Mouse (Mus musculus) midbrain, embryonic 13.5 days (tissue): ENCODE measurements at regions not wholly inside any gene's neighbourhood (a gene's known extent, or its start where the extent isn't known, plus 50 kb on each side); places are given as distances from the start of the nearest gene placed in this dataset.

Experiments used
- ATAC-seq: fragments of 200-750 bp; cut with Nextera tagmentation; 2 replicates; pipeline ENCODE4 v1.8.0; 2017; ENCODE audit warnings: mild to moderate bottlenecking, moderate TSS enrichment, moderate library complexity
- H3K27ac ChIP-seq: fragments of 300-500 bp; sonication (generic); 2 replicates; pipeline ENCODE4 v1.5.1; 2015; ENCODE audit warnings: inconsistent platforms, mild to moderate bottlenecking, moderate library complexity
- H3K27me3 ChIP-seq: fragments of 300-500 bp; sonication (generic); 2 replicates; pipeline ENCODE4 v1.6.1; 2015; ENCODE audit warnings: mild to moderate bottlenecking, inconsistent platforms
- H3K36me3 ChIP-seq: fragments of 300-500 bp; sonication (generic); 2 replicates; pipeline ENCODE4 v1.6.1; 2015; ENCODE audit warnings: mild to moderate bottlenecking, inconsistent platforms
- H3K4me1 ChIP-seq: fragments of 300-500 bp; sonication (generic); replicated peaks from 2 replicates; pipeline ENCODE4 v1.6.1; 2015; ENCODE audit warnings: inconsistent platforms
- H3K4me2 ChIP-seq: fragments of 300-500 bp; sonication (generic); replicated peaks from 2 replicates; pipeline ENCODE4 v1.6.1; 2015; ENCODE audit warnings: moderate library complexity, mild to moderate bottlenecking, inconsistent platforms
- H3K4me3 ChIP-seq: fragments of 300-500 bp; sonication (generic); replicated peaks from 2 replicates; pipeline ENCODE4 v1.5.1; 2015; ENCODE audit warnings: mild to moderate bottlenecking, inconsistent platforms
- H3K9ac ChIP-seq: fragments of 300-500 bp; sonication (generic); replicated peaks from 2 replicates; pipeline ENCODE4 v1.6.1; 2015; ENCODE audit warnings: mild to moderate bottlenecking, inconsistent platforms
- H3K9me3 ChIP-seq: fragments of 300-500 bp; sonication (generic); 2 replicates; pipeline ENCODE4 v1.6.1; 2016; ENCODE audit warnings: mild to moderate bottlenecking, inconsistent platforms
- WGBS: fragments of 180-500 bp; shearing (Covaris S2); methylation state at CpG from one replicate; pipeline ENCODE4 v1.1.7; 2015; 5-methylcytosine and 5-hydroxymethylcytosine counted together

DNA sequence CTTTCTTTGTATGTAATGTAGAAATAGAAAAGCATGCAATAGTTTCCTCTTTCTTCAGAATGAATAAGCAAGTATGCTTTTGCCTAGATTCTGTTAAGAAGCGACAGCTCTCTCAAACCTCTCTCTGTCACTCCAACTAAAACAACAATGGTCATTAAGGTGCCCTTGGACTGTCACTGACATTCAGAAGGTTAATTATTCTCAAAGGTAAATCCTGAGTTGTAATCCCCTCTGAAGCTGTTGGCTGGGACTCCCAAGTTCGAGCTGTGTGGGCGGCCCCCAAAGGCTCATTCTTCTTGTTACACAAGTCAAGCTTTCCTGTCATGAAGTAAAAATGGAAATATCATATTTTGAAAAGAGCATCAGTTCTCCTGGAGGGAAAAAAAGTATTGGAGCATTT, 153.6 kb upstream of the Cdkn3 start:
- no peak overlapping the region for H3K4me3 ChIP-seq
- H3K36me3 ChIP-seq, result no peaks in the 10 kb centered on the region
- no peak overlapping the region for H3K27ac ChIP-seq
- H3K9me3 ChIP-seq, result 0 out of 2 replicates have a peak, but pooled peaks cover 4% of the 10 kb centered on the region
- ATAC-seq, result no peak
- WGBS, result 72% methylated on average over 3 of the region's 3 CpGs
- H3K27me3 ChIP-seq, result peaks cover 4% of the 10 kb centered on the region; the same call in 1 of the 2 replicates
- peaks cover 9% of the 10 kb centered on the region for H3K4me1 ChIP-seq
- no peak overlapping the region for H3K9ac ChIP-seq
- no peak overlapping the region for H3K4me2 ChIP-seq

DNA sequence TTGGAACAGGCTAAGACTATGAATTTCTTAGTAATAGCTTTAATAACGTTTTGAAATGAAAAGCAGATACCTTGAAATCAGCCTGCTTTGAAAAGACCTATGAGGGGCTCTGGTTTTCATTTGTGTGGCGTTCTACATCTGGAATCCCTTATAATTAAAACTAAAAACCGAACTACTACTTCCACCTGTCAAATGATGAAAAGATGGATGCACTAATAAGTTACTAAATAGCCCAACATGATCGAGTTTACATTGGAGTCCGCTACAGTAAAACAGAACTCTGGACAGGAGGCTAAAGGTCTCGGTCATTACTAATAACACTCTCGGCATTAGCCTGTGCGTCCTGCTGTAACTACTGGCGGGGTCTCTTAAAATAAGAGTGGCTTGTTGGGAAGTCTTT, 154.3 kb upstream of the Cdkn3 start:
- WGBS, result 71% methylated on average over 9 of the region's 9 CpGs
- no peak for ATAC-seq
- peaks cover 9% of the 10 kb centered on the region for H3K4me1 ChIP-seq
- H3K4me2 ChIP-seq, result no peak overlapping the region
- 0 out of 2 replicates have a peak, but pooled peaks cover 4% of the 10 kb centered on the region for H3K9me3 ChIP-seq
- H3K27ac ChIP-seq, result no peak overlapping the region
- H3K27me3 ChIP-seq, result peaks cover 4% of the 10 kb centered on the region; the same call in 1 of the 2 replicates
- H3K4me3 ChIP-seq, result no peak overlapping the region
- no peak overlapping the region for H3K9ac ChIP-seq
- H3K36me3 ChIP-seq, result no peaks in the 10 kb centered on the region

DNA sequence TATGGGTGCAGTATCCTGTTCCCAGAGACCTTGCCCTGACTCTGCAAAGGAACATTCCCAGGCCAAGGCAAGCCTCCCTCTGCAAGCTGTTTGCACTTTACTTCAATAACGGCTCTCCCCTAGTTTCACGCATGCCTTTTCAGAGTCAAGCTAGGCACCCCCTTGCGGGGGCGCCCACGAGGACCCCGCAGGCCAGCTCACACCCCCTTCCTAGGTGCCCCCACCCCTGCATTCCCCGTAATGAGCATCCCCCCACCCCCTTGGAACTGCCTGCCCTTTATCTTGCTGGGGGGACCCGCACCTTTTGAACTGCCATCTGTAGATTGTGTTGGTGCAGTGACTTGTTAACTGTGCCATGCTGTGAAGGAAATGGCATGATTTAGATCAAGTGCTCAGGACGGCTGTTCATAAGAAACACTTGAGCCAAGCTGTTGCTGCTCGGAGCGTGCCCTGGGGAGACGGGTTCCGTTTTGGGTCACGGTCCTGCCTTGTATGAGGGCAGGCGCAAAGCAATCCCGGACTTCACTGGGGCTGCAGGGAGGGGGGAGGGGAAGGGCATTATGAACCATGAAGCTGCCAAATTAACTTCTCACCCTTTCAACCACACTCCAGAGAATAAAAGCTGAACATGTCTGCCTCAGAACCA, 155.3 kb upstream of the Cdkn3 start:
- no peak overlapping the region for H3K27ac ChIP-seq
- H3K9me3 ChIP-seq, result 0 out of 2 replicates have a peak, but pooled peaks cover 4% of the 10 kb centered on the region
- no peaks in the 10 kb centered on the region for H3K36me3 ChIP-seq
- peaks cover 4% of the 10 kb centered on the region; the same call in 1 of the 2 replicates for H3K27me3 ChIP-seq
- H3K4me2 ChIP-seq, result peak overlapping the region; percentile 37
- no peak overlapping the region; the same call in 1 of the 2 replicates for H3K9ac ChIP-seq
- peaks cover 9% of the 10 kb centered on the region for H3K4me1 ChIP-seq
- H3K4me3 ChIP-seq, result no peak overlapping the region
- ATAC-seq, result peak; percentile 55
- WGBS, result 19% methylated on average over 16 of the region's 16 CpGs

DNA sequence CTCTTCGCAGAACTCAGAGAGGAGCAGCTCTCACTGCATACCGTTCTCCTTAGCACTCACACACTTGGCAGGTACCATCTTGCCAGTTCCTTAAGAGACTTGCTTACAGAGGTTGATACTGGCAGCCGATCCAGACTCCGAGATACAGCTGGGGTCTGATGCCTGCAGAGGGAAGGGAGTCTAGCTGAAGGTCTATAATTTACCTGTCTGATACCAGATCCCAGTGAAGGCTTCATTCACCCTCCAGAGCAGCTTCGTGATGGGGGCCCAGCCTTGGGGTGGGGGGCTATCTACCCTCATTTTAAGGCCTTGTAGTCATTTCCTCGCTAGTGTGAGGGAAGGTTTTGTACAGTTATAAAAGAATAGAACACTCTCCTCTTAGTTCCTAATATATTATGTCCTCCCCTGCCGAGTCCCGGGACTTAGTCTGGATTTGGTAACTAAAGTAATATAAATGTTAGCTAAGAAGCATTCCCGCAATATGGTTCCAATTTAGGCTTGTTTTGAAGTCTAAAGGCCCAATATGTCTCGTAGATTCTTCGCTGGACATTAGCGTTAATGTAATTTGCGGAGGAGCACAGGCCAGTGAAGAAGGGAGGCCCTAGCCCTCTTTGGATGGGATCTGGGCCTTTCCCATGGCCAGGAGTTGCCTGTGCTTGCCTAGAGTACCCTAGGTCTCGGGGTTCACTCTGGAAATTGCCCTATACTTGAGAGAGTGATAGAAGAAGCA, 156.0 kb upstream of the Cdkn3 start:
- 88% methylated on average over 14 of the region's 14 CpGs for WGBS
- Histone ChIP-seq H3K9me3 (0 out of 2 replicates have a peak, but pooled peaks cover 4% of the 10 kb centered on the region), H3K9ac (no peak overlapping the region), H3K4me2 (no peak overlapping the region), H3K27me3 (peaks cover 4% of the 10 kb centered on the region; the same call in 1 of the 2 replicates), H3K4me1 (peaks cover 9% of the 10 kb centered on the region), H3K36me3 (no peaks in the 10 kb centered on the region), H3K27ac (no peak overlapping the region), H3K4me3 (no peak overlapping the region)
- ATAC-seq, result peak; percentile 27; the same call in 1 of the 2 replicates

DNA sequence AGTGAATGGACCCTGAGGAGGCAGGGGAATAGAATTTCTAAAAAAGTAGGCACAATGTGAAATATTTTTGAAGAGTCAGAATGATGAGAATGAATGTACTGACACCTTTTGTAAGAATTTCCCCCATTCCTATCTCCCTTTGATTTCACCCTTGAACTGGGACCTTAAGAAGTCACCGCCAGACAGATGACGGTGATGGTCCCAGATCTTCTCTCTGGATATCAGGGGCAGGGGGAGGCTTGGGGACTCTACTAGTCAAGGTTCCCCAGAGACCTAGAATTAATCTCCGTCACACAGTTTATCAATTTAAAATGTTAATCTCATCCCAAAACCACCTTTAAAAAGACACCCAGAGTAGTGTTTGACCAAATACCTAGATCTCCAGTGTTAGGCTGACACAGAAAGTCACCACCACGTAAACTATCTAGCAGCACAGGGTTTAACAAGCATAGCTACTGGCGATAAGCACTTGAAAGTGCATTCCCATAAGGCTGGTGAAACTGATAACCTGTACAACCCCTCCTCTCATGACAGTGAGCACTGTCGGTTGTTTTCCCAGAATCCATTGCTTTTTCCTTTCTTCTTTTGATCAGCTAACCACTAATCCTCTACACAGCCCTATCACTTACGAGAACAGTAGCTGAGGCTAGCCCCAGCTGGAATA, 163.5 kb upstream of the Cdkn3 start:
- Histone ChIP-seq H3K36me3 (no peaks in the 10 kb centered on the region), H3K9ac (no peak overlapping the region), H3K4me1 (no peaks in the 10 kb centered on the region), H3K4me2 (no peak overlapping the region), H3K27ac (no peak overlapping the region), H3K27me3 (no peaks in the 10 kb centered on the region), H3K4me3 (no peak overlapping the region), H3K9me3 (no peaks in the 10 kb centered on the region)
- no peak for ATAC-seq
- 90% methylated on average over 7 of the region's 7 CpGs for WGBS

DNA sequence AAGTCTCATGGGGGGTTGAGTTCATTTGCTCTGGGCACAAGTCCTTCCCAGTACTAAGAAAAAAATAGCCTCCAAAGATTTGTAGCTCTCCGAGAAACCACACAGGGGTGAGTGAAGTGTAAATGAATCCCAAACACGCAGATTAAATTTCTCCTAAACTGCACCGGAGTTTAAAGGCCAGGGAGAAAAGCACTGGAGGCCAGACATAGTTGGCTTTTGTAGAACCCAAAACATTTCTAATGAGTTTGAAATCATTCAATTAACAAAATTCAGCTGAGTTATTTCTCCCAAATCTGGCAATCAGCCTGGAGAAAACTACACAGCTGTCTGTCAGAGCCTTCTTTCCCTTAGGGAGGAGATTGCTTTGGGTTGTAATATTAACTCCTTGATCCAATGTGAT, 166.2 kb upstream of the Cdkn3 start:
- no peaks in the 10 kb centered on the region for H3K27me3 ChIP-seq
- WGBS, result 76% methylated on average over 3 of the region's 3 CpGs
- no peaks in the 10 kb centered on the region for H3K4me1 ChIP-seq
- no peaks in the 10 kb centered on the region for H3K9me3 ChIP-seq
- H3K4me3 ChIP-seq, result no peak overlapping the region
- no peak for ATAC-seq
- no peak overlapping the region for H3K9ac ChIP-seq
- no peak overlapping the region for H3K4me2 ChIP-seq
- no peak overlapping the region for H3K27ac ChIP-seq
- no peaks in the 10 kb centered on the region for H3K36me3 ChIP-seq

DNA sequence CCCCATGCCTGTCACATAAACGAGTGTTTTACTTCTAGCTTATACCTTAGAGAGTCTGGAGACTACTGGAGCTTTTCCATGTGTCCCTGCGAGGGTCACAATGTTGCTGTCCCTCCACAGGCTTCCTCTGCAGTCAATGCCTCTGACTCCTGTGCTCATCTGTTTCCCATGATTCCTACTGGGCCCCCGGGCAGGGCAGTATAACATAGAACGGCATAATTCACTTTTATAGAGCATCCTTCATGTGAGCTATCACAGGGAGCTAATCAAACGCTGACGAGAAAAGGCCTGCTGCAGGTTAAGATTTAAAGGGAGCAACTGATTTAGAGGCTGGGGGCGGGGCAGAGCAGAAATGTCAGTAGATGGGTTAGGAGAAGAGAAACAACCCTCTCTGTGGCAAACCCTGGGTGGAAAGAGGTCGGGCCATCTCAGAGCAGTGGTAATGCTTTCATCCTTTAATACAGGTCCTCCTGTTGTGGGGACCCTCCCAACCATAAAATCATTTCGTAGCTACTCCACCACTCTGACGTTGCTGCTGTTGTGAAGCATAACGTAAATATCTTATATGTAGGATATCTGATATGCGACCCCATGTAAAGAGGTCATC, 168.5 kb upstream of the Cdkn3 start:
- Histone ChIP-seq H3K36me3 (no peaks in the 10 kb centered on the region), H3K27me3 (no peaks in the 10 kb centered on the region), H3K4me2 (no peak overlapping the region), H3K4me3 (no peak overlapping the region), H3K4me1 (no peaks in the 10 kb centered on the region), H3K27ac (no peak overlapping the region), H3K9me3 (no peaks in the 10 kb centered on the region), H3K9ac (no peak overlapping the region)
- 82% methylated on average over 12 of the region's 12 CpGs for WGBS
- no peak for ATAC-seq

DNA sequence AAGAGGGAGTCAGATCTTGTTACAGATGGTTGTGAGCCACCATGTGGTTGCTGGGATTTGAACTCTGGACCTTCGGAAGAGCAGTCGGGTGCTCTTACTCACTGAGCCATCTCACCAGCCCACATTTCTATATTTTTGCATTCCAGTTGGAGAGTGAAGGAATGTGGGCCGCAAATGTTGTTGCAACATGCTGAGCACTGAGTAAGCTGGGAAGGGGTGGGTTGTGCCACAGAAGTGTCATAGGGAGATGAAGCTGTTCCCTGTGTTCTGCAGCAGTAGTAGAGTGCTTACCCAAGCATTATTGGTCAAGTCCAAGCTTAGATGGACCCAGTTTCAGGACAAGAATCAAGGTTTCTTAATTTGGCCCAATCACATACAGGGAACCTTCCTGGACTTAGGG, 169.1 kb upstream of the Cdkn3 start:
- Histone ChIP-seq H3K27ac (no peak overlapping the region), H3K4me2 (no peak overlapping the region), H3K36me3 (no peaks in the 10 kb centered on the region), H3K27me3 (no peaks in the 10 kb centered on the region), H3K9ac (no peak overlapping the region), H3K4me1 (no peaks in the 10 kb centered on the region), H3K9me3 (no peaks in the 10 kb centered on the region), H3K4me3 (no peak overlapping the region)
- WGBS, result 91% methylated on average over 3 of the region's 3 CpGs
- ATAC-seq, result no peak

DNA sequence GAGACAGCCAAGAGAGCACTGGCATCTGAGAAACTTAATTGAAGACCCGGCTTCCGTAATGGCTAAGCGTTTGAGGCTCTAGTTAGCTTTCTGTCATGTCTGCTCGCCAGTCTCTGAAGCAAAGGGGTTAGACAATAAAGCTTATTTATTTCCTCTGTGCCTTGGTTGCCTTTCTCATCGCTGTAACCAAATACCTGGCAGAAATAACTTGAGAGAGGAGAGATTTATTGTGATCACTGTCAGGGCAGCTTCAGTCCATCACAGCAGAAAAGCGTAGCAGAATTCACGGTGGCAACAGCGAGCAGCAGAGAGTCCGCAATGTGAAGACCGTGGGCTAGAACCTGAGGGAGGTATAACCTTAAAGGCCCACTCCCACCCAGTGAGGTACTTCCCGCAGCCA, 174.2 kb upstream of the Cdkn3 start:
- Histone ChIP-seq H3K27ac (no peak overlapping the region), H3K9ac (no peak overlapping the region), H3K9me3 (no peaks in the 10 kb centered on the region), H3K4me3 (no peak overlapping the region), H3K4me2 (no peak overlapping the region), H3K36me3 (no peaks in the 10 kb centered on the region), H3K27me3 (no peaks in the 10 kb centered on the region), H3K4me1 (no peaks in the 10 kb centered on the region)
- ATAC-seq, result no peak
- 86% methylated on average over 11 of the region's 11 CpGs for WGBS

DNA sequence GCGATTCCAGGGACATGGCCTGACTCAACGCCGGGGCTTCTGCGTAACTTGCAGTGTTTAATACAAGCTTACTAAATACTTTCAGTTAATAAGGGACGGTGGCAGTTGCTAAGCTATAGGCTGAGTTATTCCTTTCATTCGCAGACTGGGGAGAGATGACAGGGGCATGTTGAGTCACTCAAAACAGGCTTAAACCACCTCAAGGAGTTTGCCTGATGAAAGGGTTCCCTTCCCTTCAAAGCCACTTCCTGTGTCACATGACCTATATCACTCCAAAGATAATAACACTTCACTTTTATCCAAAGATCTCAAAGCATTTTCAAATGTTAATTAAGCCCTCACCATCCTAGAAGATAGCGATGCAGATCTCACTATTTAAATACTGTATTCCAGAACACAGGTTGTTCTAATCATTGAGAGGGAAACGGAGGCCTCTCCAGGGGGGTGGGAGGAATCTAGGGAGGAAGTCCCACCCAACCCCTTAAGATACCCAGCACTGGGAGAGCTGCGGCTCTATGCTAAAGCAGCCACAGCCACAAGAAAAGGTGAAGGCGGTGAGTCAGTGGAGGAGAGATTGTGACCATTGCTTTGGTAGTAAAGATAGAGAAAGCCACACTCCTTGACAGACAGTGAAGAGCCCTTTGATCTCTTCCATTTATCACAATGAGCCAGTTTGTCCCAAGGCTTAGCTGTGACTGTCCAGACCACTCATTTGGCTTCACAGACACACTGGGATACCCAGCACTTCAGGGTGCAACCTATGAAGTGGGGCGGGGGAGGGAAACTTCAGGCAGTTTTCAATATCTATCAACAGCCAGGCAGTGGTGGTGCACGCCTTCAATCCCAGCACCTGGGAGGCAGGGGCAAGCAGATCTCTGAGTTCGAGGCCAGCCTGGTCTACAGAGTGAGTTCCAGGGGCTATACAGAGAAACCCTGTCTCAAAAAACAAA, 182.0 kb upstream of the Cdkn3 start:
- Histone ChIP-seq H3K4me1 (no peaks in the 10 kb centered on the region), H3K36me3 (no peaks in the 10 kb centered on the region), H3K4me2 (no peak overlapping the region), H3K27me3 (no peaks in the 10 kb centered on the region), H3K27ac (no peak overlapping the region), H3K4me3 (no peak overlapping the region), H3K9ac (no peak overlapping the region), H3K9me3 (no peaks in the 10 kb centered on the region)
- ATAC-seq, result peak; percentile 55; the same call in 1 of the 2 replicates
- WGBS, result 58% methylated on average over 13 of the region's 13 CpGs

DNA sequence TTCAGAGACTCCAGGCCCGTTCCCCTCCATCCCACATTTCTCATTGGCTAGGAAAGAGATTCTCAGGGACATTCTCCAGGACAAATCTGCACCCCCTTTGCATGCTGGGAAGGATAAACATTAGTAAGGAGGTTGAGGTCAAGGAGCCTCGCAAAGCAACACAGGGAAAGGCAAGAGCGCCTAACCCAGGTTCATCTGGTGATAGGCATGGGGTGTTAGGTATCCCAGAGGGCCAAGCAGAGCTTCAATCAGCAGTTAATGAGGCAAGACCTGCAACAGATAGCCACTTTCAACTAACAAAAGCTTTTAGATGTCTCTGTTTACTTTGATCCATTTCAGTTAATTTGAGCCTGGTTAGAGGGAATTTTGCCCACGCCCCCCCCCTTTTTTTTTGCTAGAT, 184.5 kb upstream of the Cdkn3 start:
- no peaks in the 10 kb centered on the region for H3K27me3 ChIP-seq
- H3K4me1 ChIP-seq, result peaks cover 4% of the 10 kb centered on the region; the same call in 1 of the 2 replicates
- H3K4me2 ChIP-seq, result no peak overlapping the region
- H3K4me3 ChIP-seq, result no peak overlapping the region
- 69% methylated on average over 4 of the region's 4 CpGs for WGBS
- no peak overlapping the region for H3K27ac ChIP-seq
- no peaks in the 10 kb centered on the region for H3K36me3 ChIP-seq
- no peak for ATAC-seq
- no peak overlapping the region for H3K9ac ChIP-seq
- H3K9me3 ChIP-seq, result no peaks in the 10 kb centered on the region
